In genomic region chr13:105002831-105003157, GRCm38 (mm10) we compare ENCODE assay signal across 14 mouse cellular contexts. TPM values are rescaled to one million over a fixed set of nuclear protein-coding genes. Genes with fewer than 3 reads are reported as not detected.
"Had no signal": no experiment of that assay in that cellular context is flagged by ENCODE, and none has a peak within 500 bp of the region (broad histone marks: within the 10 kb centered on the region; RNA-seq: fewer than 3 reads in every experiment).

No protein-coding gene starts in this region.

- H3K36me3 ChIP-seq: limb, embryonic 10.5 days; liver, embryonic 15.5 days; neural tube, embryonic 13.5 days had no signal

- H3K4me2 ChIP-seq: liver, embryonic 11.5 days; liver, embryonic 15.5 days; neural tube, embryonic 13.5 days had no signal

- H3K27me3 ChIP-seq: liver, embryonic 15.5 days; neural tube, embryonic 13.5 days had no signal

- H3K9me3 ChIP-seq: limb, embryonic 10.5 days; liver, embryonic 15.5 days; neural tube, embryonic 13.5 days had no signal

- H3K27ac ChIP-seq: limb, embryonic 10.5 days; liver, embryonic 15.5 days; neural tube, embryonic 13.5 days had no signal

- H3K4me1 ChIP-seq: limb, embryonic 10.5 days; liver, embryonic 15.5 days; neural tube, embryonic 13.5 days had no signal

- H3K9ac ChIP-seq: liver, embryonic 15.5 days; neural tube, embryonic 13.5 days had no signal

- ATAC-seq: lung, postnatal 0 days had no signal

- DNase-seq: kidney, adult 8-10 months; kidney, postnatal 25 days; layer of hippocampus, adult 9-11 months; lung, adult 2 months; lung, postnatal 36 days; right cerebral cortex, adult 18-20 months; right cerebral cortex, postnatal 25 days; thymus, postnatal 36 days had no signal

- H3K4me3 ChIP-seq: limb, embryonic 10.5 days; liver, embryonic 15.5 days; neural tube, embryonic 13.5 days had no signal

RNA-seq across cellular contexts. Expression of gene Rgs7bp, which starts 51.9 kb away (rescaled TPM):
- total RNA-seq: monocyte, adult 5-6 weeks had no signal
